Mouse (Mus musculus) heart, postnatal 0 days (tissue): Measurements from ENCODE around the gene Pnpla8. TPM values are rescaled to one million over a fixed set of nuclear protein-coding genes. Genes with fewer than 3 reads are reported as not detected.
"Not testable (repeated sequence)": the region's sequence is repeated elsewhere in the genome, so short reads cannot be mapped to it uniquely, and the experiment has no call there.

Experiments used
- ATAC-seq: fragments of 200-750 bp; cut with Nextera tagmentation; 2 replicates; pipeline ENCODE4 v1.8.0; 2017; ENCODE audit warnings: low read depth, moderate number of reproducible peaks, moderate library complexity; ENCODE audit not compliant: insufficient read depth
- DNase-seq: peaks from one replicate; pipeline ENCODE4 v3.0.0-alpha.2; 2016; ENCODE audit warnings: low spot score
- H3K27ac ChIP-seq: fragments of 300-500 bp; sonication (generic); 2 replicates; pipeline ENCODE4 v1.5.1; 2014; ENCODE audit warnings: low read depth, mild to moderate bottlenecking
- H3K27me3 ChIP-seq: fragments of 300-500 bp; sonication (generic); 2 replicates; pipeline ENCODE4 v1.6.1; 2014; ENCODE audit warnings: low read length, mixed read lengths; ENCODE audit not compliant: control insufficient read depth, insufficient read depth
- H3K36me3 ChIP-seq: fragments of 300-500 bp; sonication (generic); replicated peaks from 2 replicates; pipeline ENCODE4 v1.6.1; 2014; ENCODE audit warnings: low read length, mixed read lengths; ENCODE audit not compliant: control insufficient read depth, insufficient read depth
- H3K4me1 ChIP-seq: fragments of 300-500 bp; sonication (generic); 2 replicates; pipeline ENCODE4 v1.6.1; 2014; ENCODE audit warnings: antibody characterized with exemption; ENCODE audit not compliant: control insufficient read depth, insufficient read depth
- H3K4me2 ChIP-seq: fragments of 300-500 bp; sonication (generic); 2 replicates; pipeline ENCODE4 v1.6.1; 2014; ENCODE audit warnings: low read depth, mild to moderate bottlenecking, low read length, moderate library complexity
- H3K4me3 ChIP-seq: fragments of 300-500 bp; sonication (generic); 2 replicates; pipeline ENCODE4 v1.5.1; 2014; ENCODE audit warnings: low read depth, low read length
- H3K9ac ChIP-seq: fragments of 300-500 bp; sonication (generic); replicated peaks from 2 replicates; pipeline ENCODE4 v1.6.1; 2014; ENCODE audit warnings: low read depth, low read length, mixed read lengths
- H3K9me3 ChIP-seq: fragments of 300-500 bp; sonication (generic); replicated peaks from 2 replicates; pipeline ENCODE4 v1.6.1; 2016; ENCODE audit warnings: low read length; ENCODE audit not compliant: control insufficient read depth
- CTCF ChIP-seq: IDR thresholded peaks from 2 replicates; pipeline ENCODE4 v1.5.1; 2016; ENCODE audit warnings: antibody characterized with exemption, control low read depth, low read depth
- EP300 ChIP-seq: IDR thresholded peaks from 2 replicates; pipeline ENCODE4 v1.6.1; 2016; ENCODE audit warnings: antibody characterized with exemption, low read depth
- WGBS: fragments of 180-500 bp; shearing (Covaris S2); extraction: QIAGEN DNeasy Blood & Tissue Kit; methylation state at CpG from one replicate; pipeline ENCODE4 v1.1.7; 2014; 5-methylcytosine and 5-hydroxymethylcytosine counted together
- polyA plus RNA-seq: library from polyadenylated mRNA; unstranded; fragments of >200 nt; fragmentation: Nextera tagmentation; extraction: Ambion mirVana; gene quantifications from 2 replicates; pipeline ENCODE4 v1.2.1, GENCODE M21; 2015
- total RNA-seq: library from RNA; depleted of rRNA; stranded (reverse); fragments of >200 nt; gene quantifications from 2 replicates; pipeline ENCODE4 v1.2.3, GENCODE M21; 2014; ENCODE audit warnings: low replicate concordance

The Pnpla8 gene
- total and polyA plus RNA-seq, 2 experiments from 2014 or later = 50.2 to 82.9 TPM

- peaks cover 6% of the 10 kb centered on the region; the same call in 1 of the 2 replicates for H3K4me1 ChIP-seq
- no peak for DNase-seq
- no peaks in the 10 kb centered on the region for H3K36me3 ChIP-seq
- H3K9ac ChIP-seq = no peak overlapping the region
- WGBS = 82% methylated on average over 3 of the region's 3 CpGs
- no peak for TF ChIP-seq EP300
- TF ChIP-seq CTCF = no peak
- H3K9me3 ChIP-seq = no peaks in the 10 kb centered on the region
- H3K27me3 ChIP-seq = no peaks in the 10 kb centered on the region
- ATAC-seq = no peak
- no peak overlapping the region for H3K27ac ChIP-seq
- H3K4me2 ChIP-seq = no peak overlapping the region
- H3K4me3 ChIP-seq = no peak overlapping the region
These were observed 44.5 kb downstream of the Pnpla8 start for GRCm38 (mm10) chr12:44265651-44266050.

GRCm38 (mm10) chr12:44267196-44267595, 46.0 kb downstream of the Pnpla8 start:
- ATAC-seq = no peak
- TF ChIP-seq CTCF (no peak), EP300 (no peak)
- no peak for DNase-seq
- Histone ChIP-seq H3K36me3 (no peaks in the 10 kb centered on the region; the same call in 1 of the 2 replicates), H3K27ac (no peak overlapping the region), H3K4me3 (no peak overlapping the region), H3K9me3 (no peaks in the 10 kb centered on the region), H3K4me2 (no peak overlapping the region), H3K4me1 (peaks cover 11% of the 10 kb centered on the region; the same call in 1 of the 2 replicates), H3K9ac (no peak overlapping the region), H3K27me3 (no peaks in the 10 kb centered on the region)
- WGBS = 86% methylated on average over 2 of the region's 2 CpGs

- Histone ChIP-seq H3K9ac (peak overlapping the region; percentile 88), H3K27me3 (no peaks in the 10 kb centered on the region), H3K36me3 (no peaks in the 10 kb centered on the region; the same call in 1 of the 2 replicates), H3K9me3 (no peaks in the 10 kb centered on the region), H3K27ac (peak overlapping the region; percentile 100), H3K4me3 (peak overlapping the region; percentile 88), H3K4me2 (peak overlapping the region; percentile 67), H3K4me1 (peaks cover 11% of the 10 kb centered on the region; the same call in 1 of the 2 replicates)
- TF ChIP-seq CTCF (peak; percentile 9; the same call in 1 of the 2 replicates), EP300 (no peak)
- DNase-seq (peak; percentile 96), ATAC-seq (peak; percentile 100)
- whole genome bisulfite sequencing = under 1% methylated on average over 38 of the region's 38 CpGs
These were observed 47.6 kb downstream of the Pnpla8 start for GRCm38 (mm10) chr12:44268728-44269302.

- DNase-seq (peak; percentile 79), ATAC-seq (peak; percentile 90)
- H3K4me2 ChIP-seq = peak overlapping the region; percentile 67
- peak overlapping the region; percentile 88 for H3K9ac ChIP-seq
- under 1% methylated on average over 41 of the region's 46 CpGs for WGBS
- H3K27ac ChIP-seq = peak overlapping the region; percentile 100
- H3K4me1 ChIP-seq = peaks cover 11% of the 10 kb centered on the region; the same call in 1 of the 2 replicates
- peak overlapping the region; percentile 88 for H3K4me3 ChIP-seq
- H3K36me3 ChIP-seq = no peaks in the 10 kb centered on the region; the same call in 1 of the 2 replicates
- no peaks in the 10 kb centered on the region for H3K27me3 ChIP-seq
- H3K9me3 ChIP-seq = no peaks in the 10 kb centered on the region
- no peak for TF ChIP-seq EP300
- no peak for TF ChIP-seq CTCF
These were observed 48.2 kb downstream of the Pnpla8 start for GRCm38 (mm10) chr12:44269311-44269831.

- DNase-seq = no peak
- H3K27me3 ChIP-seq = no peaks in the 10 kb centered on the region
- no peak overlapping the region for H3K4me3 ChIP-seq
- no peak overlapping the region for H3K4me2 ChIP-seq
- WGBS = 89% methylated on average over 6 of the region's 6 CpGs
- no peaks in the 10 kb centered on the region; the same call in 1 of the 2 replicates for H3K36me3 ChIP-seq
- TF ChIP-seq CTCF = no peak
- no peak for TF ChIP-seq EP300
- ATAC-seq = no peak
- H3K9ac ChIP-seq = no peak overlapping the region
- H3K4me1 ChIP-seq = peaks cover 11% of the 10 kb centered on the region; the same call in 1 of the 2 replicates
- no peaks in the 10 kb centered on the region for H3K9me3 ChIP-seq
- H3K27ac ChIP-seq = no peak overlapping the region
These were observed 53.1 kb downstream of the Pnpla8 start for GRCm38 (mm10) chr12:44274125-44274835.

- DNase-seq, H3K4me1 ChIP-seq, H3K27me3 ChIP-seq, H3K9me3 ChIP-seq, H3K4me2 ChIP-seq, H3K27ac ChIP-seq, ATAC-seq, H3K4me3 ChIP-seq, H3K9ac ChIP-seq, H3K36me3 ChIP-seq: not testable (repeated sequence)
- 49% methylated on average over 2 of the region's 2 CpGs for WGBS
These were observed 59.0 kb downstream of the Pnpla8 start for GRCm38 (mm10) chr12:44280147-44280546.
